Mouse (Mus musculus): Measurements from ENCODE around the gene Yju2. TPM values are rescaled to one million over a fixed set of nuclear protein-coding genes. Genes with fewer than 3 reads are reported as not detected.
"Not testable (repeated sequence)": the region's sequence is repeated elsewhere in the genome, so short reads cannot be mapped to it uniquely, and the experiment has no call there.

The Yju2 gene
- total RNA-seq (2021), result 1 to 10 TPM; 7.8 TPM
- long read RNA-seq, experiment 1, partial matches to known transcripts, result 2 of 4 reads
- long read RNA-seq, experiment 1, other reads (novel, unspliced or antisense), result 0 of 4 reads
- long read RNA-seq, experiment 2, partial matches to known transcripts, result 1 of 4 reads
- long read RNA-seq, experiment 2, other reads (novel, unspliced or antisense), result 1 of 4 reads

GRCm38 (mm10) chr17:55958918-55959728 lies at the start of gene Yju2:
Gene Yju2 (plus strand): TSS chr17:55959099.
- DNase-seq, result peak; percentile 92

DNA sequence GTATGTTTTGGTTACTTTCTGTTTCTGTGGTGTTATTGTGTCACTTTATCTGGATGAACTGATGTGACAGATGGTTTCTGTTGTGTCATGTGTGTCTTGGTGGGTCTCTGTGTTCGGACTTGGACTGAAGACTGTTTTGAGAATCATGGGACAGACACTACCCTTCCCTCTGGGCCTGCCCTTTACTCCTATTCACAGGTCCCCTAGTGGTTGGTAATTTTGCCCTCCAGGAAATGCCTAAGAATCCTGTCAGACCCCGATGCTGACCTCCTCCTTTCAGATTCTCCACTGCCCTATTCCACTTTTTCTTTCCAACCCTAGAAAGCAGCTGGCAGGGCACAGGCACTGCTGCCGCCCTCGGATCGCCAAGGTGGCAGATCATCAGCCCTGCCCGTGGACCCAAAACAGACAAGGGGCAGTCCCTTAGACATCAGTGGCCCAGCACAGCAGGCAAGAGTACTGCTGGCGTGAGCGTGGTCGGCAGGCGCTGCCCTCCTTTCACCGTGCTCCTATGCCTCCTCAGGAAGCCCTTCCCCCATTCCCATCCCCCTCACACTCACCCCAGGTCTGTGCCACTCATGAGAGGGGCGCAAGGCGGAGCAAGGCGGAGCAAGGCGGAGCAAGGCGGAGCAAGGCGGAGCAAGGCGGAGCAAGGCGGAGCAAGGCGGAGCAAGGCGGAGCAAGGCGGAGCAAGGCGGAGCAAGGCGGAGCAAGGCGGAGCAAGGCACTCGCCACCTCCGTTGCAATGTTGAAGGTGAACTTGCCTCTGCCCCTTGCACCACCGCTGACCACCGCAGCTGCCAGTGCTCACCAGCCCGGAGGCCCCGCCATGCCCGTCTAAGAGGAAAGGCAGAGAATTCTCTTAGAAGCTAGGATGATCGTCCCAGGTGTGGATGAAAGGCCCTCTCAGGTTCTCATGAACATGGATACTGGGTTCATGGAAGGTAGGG lies 27.1 kb upstream of the Yju2 start:
- peak; percentile 29 for DNase-seq

GRCm38 (mm10) chr17:55932635-55933034 lies 26.3 kb upstream of the Yju2 start:
- no peak for DNase-seq

DNA sequence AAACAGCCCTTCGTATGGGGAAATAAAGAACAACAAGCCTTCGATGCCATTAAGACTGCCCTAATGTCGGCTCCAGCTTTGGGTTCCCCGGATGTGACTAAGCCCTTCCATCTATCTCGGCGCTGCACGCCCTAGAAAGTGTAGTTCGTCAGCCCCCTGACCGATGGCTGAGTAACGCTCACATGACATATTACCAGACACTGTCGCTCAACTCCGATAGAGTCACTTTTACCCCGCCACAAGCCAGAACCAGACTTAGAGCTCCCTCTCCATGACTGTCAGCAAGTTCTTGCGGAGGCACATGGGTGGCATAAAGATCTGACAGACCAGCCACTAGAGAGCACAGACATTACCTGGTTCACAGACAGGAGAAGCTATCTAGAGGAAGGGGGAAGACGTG lies 25.7 kb upstream of the Yju2 start:
- DNase-seq, result no peak

DNA sequence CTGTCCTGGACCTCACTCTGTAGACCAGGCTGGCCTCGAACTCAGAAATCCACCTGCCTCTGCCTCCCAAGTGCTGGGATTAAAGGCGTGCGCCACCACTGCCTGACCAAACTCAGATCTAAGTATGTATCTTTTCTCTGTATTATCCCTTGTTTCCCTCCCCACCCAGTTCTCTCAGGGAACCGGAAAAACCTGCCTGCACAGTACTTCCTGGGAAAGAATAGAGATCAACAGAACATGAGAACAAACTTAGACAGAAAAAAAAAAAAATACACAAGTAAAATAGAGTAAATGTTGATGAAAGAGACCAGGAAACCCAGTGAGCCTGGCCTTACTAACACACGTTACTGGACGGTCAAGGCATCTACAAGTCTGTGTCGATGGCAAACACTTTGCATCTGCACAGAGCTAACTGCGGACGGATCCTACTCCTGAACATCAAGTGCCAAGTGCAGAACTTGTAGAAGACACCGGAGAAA lies 14.5 kb upstream of the Yju2 start:
- not testable (repeated sequence) for DNase-seq

DNA sequence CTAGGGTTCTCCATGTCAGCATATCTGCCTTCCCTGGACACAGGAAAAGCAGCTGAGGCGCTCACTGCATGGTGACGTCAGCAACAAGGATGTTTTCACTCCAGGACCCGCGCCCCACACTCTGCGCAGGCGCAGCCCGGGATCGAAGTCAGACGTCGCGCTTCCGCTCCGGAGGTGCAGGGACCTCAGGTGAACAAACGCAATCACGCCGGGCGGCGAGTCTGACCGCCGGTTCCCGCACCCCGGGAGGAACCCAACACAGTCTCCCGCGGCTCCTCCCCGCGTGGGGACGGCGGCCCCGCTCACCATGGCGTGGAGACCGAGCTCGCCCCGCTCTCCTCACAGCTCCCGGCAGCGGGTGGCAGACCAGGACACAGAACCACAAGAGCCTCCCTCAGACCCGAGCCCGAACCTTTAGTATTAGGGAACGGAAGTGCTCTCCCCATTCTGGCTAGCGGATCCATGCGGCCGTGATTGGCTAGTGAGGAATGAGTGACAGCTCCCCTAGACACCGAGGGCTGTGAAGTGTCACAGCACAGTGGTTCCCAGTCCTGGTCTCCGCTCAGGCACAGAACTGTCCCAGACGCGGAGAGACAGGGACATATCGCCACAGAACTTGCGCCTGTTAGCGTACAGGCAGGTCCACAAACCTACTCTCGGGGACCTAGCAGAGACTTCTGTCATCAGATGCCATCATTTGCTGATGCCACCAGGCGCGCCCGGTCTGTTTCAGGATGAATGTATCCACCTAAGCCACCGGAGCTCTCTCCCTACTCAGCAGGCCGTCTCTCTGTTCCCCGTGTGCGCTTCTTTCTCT lies 13.8 kb upstream of the Yju2 start:
- peak; percentile 92 for DNase-seq

- no peak for DNase-seq
Measured at GRCm38 (mm10) chr17:55945696-55946095, 13.2 kb upstream of the Yju2 start.

GRCm38 (mm10) chr17:55948647-55949046 lies 10.3 kb upstream of the Yju2 start:
- DNase-seq, result no peak

GRCm38 (mm10) chr17:55949400-55949799 lies 9.5 kb upstream of the Yju2 start, which contains the start of gene Zfp119b:
Gene Zfp119b (minus strand): TSS chr17:55949500.
- no peak for DNase-seq

DNA sequence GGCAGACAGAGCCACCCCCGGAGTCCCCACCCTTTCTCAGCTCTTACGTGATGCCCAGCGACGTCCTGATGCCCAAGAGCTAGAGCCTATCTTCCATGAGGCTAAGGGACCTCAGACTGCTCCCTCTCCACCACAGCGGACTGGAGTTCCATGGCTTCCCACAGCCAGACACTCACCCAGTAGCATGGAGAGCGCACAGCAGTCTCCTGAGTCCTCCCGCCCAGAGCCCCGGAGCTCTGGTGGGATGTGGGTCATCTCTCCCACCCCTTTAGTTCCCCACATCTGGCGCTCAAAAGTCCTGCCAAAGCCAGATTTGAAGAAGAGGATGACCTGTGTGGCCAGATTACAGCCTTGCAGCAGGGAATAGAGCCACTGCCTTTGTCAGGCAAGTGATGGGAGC lies 8.3 kb upstream of the Yju2 start:
- no peak for DNase-seq

GRCm38 (mm10) chr17:55952041-55952440 lies 6.9 kb upstream of the Yju2 start:
- DNase-seq, result no peak

- DNase-seq, result no peak
Measured at GRCm38 (mm10) chr17:55952447-55953027, 6.4 kb upstream of the Yju2 start, which contains the start of gene Ebi3. Gene Ebi3 (plus strand): TSS chr17:55952640.

DNA sequence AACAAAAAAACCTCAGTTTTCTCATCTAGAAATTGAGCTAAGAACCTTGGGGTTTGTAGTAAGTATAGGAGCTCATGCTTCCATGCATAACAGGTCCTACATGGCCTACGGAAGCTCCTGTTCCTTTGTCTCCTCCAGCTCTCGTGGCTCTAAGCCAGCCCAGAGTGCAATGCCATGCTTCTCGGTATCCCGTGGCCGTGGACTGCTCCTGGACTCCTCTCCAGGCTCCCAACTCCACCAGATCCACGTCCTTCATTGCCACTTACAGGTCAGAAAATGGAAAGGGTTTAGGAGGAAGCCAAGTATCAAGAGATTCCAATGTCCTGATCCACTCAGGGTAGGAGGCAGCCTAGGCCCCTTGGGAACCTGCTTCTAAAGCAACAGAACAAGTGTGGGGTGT lies 5.1 kb upstream of the Yju2 start:
- no peak for DNase-seq

- no peak for DNase-seq
Measured at GRCm38 (mm10) chr17:55954229-55954628, 4.7 kb upstream of the Yju2 start.

- no peak for DNase-seq
Measured at GRCm38 (mm10) chr17:55956129-55956528, 2.8 kb upstream of the Yju2 start.

- no peak for DNase-seq
Measured at GRCm38 (mm10) chr17:55956591-55956990, 2.3 kb upstream of the Yju2 start.

DNA sequence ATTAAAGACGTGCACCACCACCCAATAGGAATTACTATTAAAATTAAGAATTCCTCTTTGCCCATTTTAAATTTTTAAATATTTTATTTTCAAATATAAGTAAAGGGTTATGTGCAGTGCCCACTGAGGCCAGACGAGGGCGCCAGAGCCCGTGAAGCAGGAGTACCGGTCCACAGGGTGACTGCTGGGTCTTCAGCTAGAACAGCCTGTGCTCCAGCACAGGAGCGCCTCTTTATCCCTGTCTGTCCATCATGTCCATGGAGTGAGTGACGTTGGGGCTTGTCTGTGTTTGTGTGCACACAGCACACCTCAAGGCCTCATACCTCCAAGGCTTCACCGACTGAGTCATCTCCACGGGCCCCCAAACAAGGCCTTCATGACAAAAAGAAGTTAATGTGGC lies 1.7 kb upstream of the Yju2 start:
- DNase-seq, result no peak

DNA sequence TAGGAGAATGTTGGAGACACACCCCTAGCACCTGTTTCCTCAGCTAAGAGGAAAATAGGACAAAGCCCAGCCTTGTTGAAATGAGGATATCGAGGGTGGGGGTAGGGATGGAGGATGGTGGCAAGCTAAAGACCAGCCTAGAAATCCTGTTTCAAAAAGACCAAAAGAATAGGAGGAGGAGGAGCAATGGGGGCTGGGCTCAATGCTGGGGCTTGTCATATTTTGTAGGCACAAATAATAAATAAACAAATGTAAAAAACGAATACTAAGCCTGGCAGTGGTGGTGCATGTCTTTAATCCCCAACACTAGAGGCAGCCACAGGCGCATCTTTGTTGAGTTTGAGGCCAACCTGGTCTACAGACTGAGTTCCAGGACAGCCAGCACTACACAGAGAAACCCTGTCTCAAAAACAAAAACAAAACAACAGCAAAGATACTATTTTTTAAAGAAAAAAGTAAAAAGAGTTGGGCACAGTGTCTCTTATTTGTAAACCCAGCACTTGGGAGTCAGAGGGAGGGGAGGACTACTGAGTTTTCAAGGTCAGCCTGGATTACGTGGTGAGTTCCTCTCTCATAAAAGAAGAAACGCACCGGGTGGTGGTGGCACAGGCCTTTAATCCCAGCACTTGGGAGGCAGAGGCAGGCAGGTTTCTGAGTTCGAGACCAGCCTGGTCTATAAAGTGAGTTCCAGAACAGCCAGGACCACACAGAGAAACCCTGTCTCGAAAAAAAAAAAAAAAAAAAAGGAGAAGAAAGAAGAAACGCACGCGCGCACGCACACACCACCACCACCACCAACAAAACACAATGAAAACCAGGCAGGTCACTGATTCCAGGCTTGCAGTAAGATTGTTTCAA lies 944 bp upstream of the Yju2 start:
- DNase-seq, result no peak

DNA sequence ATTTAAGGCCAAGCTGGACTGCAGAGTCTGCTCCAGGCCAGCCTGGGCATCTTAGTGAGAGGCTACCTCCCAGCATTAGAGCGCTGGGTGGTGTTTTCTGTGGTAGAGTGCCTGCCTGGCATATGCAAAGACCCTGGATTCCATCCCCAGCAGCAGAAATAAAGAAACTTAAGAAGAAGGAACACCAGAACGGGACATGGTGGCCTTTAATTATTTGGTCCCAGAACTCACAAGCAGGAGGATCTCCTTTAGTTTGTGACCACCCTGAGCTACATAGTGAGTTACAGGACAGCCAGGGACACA lies 364 bp upstream of the Yju2 start:
- DNase-seq, result no peak

Data from gastrocnemius, postnatal 25 days (tissue).